Mouse (Mus musculus): ENCODE measurements at regions not wholly inside any gene's neighbourhood (a gene's known extent, or its start where the extent isn't known, plus 50 kb on each side); places are given as distances from the start of the nearest gene placed in this dataset.

GRCm38 (mm10) chr9:67610696-67611095 is 51.2 kb upstream of the Tln2 start:
- DNase-seq (ENCODE audit: inconsistent age in 2 of 2, low spot score in 1 of 2), result no peak

- DNase-seq (ENCODE audit: inconsistent age in 2 of 2, low spot score in 1 of 2), result no peak
These were observed 52.2 kb upstream of the Tln2 start for GRCm38 (mm10) chr9:67611676-67612075.

GRCm38 (mm10) chr9:67612101-67612500 is 52.6 kb upstream of the Tln2 start:
- DNase-seq (ENCODE audit: inconsistent age in 2 of 2, low spot score in 1 of 2), result no peak

GRCm38 (mm10) chr9:67614068-67614727 is 54.7 kb upstream of the Tln2 start:
- no peak for DNase-seq (ENCODE audit: inconsistent age in 2 of 2, low spot score in 1 of 2)

- DNase-seq (ENCODE audit: inconsistent age in 2 of 2, low spot score in 1 of 2), result no peak
These were observed 56.7 kb upstream of the Tln2 start for GRCm38 (mm10) chr9:67616207-67616606.

GRCm38 (mm10) chr9:67617341-67618217 is 58.1 kb upstream of the Tln2 start:
- DNase-seq (ENCODE audit: inconsistent age in 2 of 2, low spot score in 1 of 2), result no peak

GRCm38 (mm10) chr9:67620945-67621344 is 61.4 kb upstream of the Tln2 start:
- DNase-seq (ENCODE audit: inconsistent age in 2 of 2, low spot score in 1 of 2), result no peak

GRCm38 (mm10) chr9:67627196-67627595 is 67.7 kb upstream of the Tln2 start:
- DNase-seq (ENCODE audit: inconsistent age in 2 of 2, low spot score in 1 of 2), result no peak

- DNase-seq (ENCODE audit: inconsistent age in 2 of 2, low spot score in 1 of 2), result no peak
These were observed 70.1 kb upstream of the Tln2 start for GRCm38 (mm10) chr9:67629624-67630023.

GRCm38 (mm10) chr9:67630173-67630572 is 70.7 kb upstream of the Tln2 start:
- DNase-seq (ENCODE audit: inconsistent age in 2 of 2, low spot score in 1 of 2), result no peak

GRCm38 (mm10) chr9:67631741-67632243 is 72.3 kb upstream of the Tln2 start:
- DNase-seq (ENCODE audit: inconsistent age in 2 of 2, low spot score in 1 of 2), result no peak

GRCm38 (mm10) chr9:67632521-67633025 is 73.1 kb upstream of the Tln2 start:
- peak in 1 of 2 experiments; percentile 21 for DNase-seq (ENCODE audit: inconsistent age in 2 of 2, low spot score in 1 of 2)

- DNase-seq (ENCODE audit: inconsistent age in 2 of 2, low spot score in 1 of 2), result peak; percentile 34 to 86
These were observed 73.7 kb upstream of the Tln2 start for GRCm38 (mm10) chr9:67633026-67633741.

- peak; percentile 79 to 92 for DNase-seq (ENCODE audit: inconsistent age in 2 of 2, low spot score in 1 of 2)
These were observed 74.4 kb upstream of the Tln2 start for GRCm38 (mm10) chr9:67633761-67634441.

GRCm38 (mm10) chr9:67646820-67647219 is 87.3 kb upstream of the Tln2 start:
- no peak for DNase-seq (ENCODE audit: inconsistent age in 2 of 2, low spot score in 1 of 2)

- peak; percentile 23 to 77 for DNase-seq (ENCODE audit: inconsistent age in 2 of 2, low spot score in 1 of 2)
These were observed 94.5 kb upstream of the C2cd4b start for GRCm38 (mm10) chr9:67664773-67665172.

- peak; percentile 17 to 71 for DNase-seq (ENCODE audit: inconsistent age in 2 of 2, low spot score in 1 of 2)
These were observed 88.8 kb upstream of the C2cd4b start for GRCm38 (mm10) chr9:67670261-67671020.

- no peak for DNase-seq (ENCODE audit: inconsistent age in 2 of 2, low spot score in 1 of 2)
These were observed 82.3 kb upstream of the C2cd4b start for GRCm38 (mm10) chr9:67676906-67677305.

- peak; percentile 53 to 82 for DNase-seq (ENCODE audit: inconsistent age in 2 of 2, low spot score in 1 of 2)
These were observed 75.9 kb upstream of the C2cd4b start for GRCm38 (mm10) chr9:67683367-67683766.

GRCm38 (mm10) chr9:67692396-67692795 is 66.8 kb upstream of the C2cd4b start:
- DNase-seq (ENCODE audit: inconsistent age in 2 of 2, low spot score in 1 of 2), result peak; percentile 54 to 85

All from adrenal gland, adult (tissue).